Mouse (Mus musculus): ENCODE data around the gene Gm12790. TPM values are rescaled to one million over a fixed set of nuclear protein-coding genes. Genes with fewer than 3 reads are reported as not detected.
"Not testable (repeated sequence)": the region's sequence is repeated elsewhere in the genome, so short reads cannot be mapped to it uniquely, and the experiment has no call there.

The Gm12790 gene
- total RNA-seq (2021), result not detected
- long read RNA-seq, experiment 1, result 0 reads
- long read RNA-seq, experiment 2, result 0 reads

DNA sequence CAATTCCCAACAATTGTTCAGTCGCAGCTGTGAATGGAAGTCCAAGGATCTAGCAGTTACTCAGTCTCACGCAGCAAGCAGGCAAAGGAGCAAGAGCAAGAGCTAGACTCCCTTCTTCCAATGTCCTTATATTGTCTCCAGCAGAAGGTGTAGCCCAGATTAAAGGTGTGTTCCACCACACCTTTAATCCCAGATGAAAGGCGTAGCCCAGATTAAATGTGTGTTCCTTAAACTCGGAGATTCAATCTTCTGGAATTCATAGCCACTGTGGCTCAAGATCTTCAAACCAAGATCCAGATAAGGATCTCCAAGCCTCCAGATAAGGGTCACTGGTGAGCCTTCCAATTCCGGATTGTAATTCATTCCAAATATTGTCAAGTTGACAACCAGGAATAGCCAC, at the start of gene Gm12790:
Gm12790 (minus strand) TSS at position 101 of the 400 bp plus-strand sequence.
- not testable (repeated sequence) for H3K4me3 ChIP-seq; H3K27ac ChIP-seq; DNase-seq (ENCODE audit: low spot score in 2 of 2)

DNA sequence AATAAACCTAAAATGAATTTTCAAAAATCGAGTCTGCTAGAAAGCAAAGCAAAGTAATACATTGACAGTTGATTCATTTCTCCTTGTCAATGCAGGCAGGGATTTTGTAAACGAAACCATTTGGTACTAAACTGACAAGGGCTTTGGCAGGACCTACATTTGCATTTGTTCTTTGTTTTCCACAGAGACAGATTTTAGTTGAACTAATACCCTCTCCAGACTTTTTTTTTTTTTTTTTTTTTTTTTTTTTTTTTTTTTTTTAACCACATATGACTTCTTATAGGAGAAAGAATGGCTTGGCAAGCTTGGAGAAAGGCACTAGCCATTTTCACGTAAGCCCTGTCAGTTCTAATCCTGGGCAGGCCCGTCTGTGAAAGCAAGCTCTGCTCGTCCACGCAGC, 45.8 kb upstream of the Gm12790 start:
- Histone ChIP-seq H3K4me3 (no peak overlapping the region), H3K27ac (no peak overlapping the region)
- no peak for DNase-seq (ENCODE audit: low spot score in 2 of 2)
- TF ChIP-seq CTCF (conservative IDR thresholded peaks at IDR 0.05), result no peak

- peak; percentile 88 for TF ChIP-seq CTCF (conservative IDR thresholded peaks at IDR 0.05)
- no peak overlapping the region for H3K27ac ChIP-seq
- H3K4me3 ChIP-seq, result no peak overlapping the region
- DNase-seq (ENCODE audit: low spot score in 2 of 2), result peak; percentile 60 to 73
Measured at GRCm38 (mm10) chr4:101998267-101998922, 17.5 kb upstream of the Gm12790 start.

DNA sequence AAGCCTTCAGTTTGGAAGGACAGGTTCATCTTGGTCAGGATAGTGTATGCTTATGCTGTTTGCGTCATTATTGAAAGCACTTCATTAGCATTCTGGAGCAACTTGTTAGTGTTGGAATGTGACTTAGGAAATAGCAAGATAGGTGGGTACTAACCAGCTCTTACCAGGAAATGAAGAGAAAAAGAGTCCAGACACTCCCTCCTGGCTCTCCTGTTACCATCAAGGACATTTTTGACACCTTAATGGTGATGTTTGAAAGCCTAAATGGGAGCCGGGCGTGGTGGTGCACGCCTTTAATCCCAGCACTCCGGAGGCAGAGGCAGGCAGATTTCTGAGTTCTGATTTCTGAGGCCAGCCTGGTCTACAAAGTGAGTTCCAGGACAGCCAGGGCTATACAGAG, 16.6 kb upstream of the Gm12790 start:
- no peak overlapping the region for H3K27ac ChIP-seq
- TF ChIP-seq CTCF (conservative IDR thresholded peaks at IDR 0.05), result no peak
- DNase-seq (ENCODE audit: low spot score in 2 of 2), result no peak
- no peak overlapping the region for H3K4me3 ChIP-seq

DNA sequence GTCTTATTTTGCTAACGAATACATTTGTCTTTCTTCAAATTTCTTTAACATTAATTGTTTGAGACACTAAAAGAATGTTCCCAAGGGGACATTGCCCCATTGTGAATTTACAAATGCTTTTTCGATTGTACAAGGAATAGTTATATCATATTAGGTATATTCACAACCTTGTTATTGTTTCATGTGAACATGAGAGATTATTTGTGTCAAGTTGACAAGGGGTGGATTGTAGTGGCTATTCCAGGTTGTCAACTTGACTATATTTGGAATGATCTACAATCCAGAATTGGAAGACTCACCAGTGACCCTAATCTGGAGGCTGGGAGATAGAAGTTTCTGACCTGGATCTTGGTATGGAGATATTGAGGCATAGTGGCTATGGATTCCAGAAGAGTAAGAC, 5.5 kb upstream of the Gm12790 start, which contains the start of gene Gm12789:
Gm12789 (plus strand) TSS at position 301 of the 400 bp plus-strand sequence.
- H3K27ac ChIP-seq; DNase-seq (ENCODE audit: low spot score in 2 of 2); H3K4me3 ChIP-seq: not testable (repeated sequence)

DNA sequence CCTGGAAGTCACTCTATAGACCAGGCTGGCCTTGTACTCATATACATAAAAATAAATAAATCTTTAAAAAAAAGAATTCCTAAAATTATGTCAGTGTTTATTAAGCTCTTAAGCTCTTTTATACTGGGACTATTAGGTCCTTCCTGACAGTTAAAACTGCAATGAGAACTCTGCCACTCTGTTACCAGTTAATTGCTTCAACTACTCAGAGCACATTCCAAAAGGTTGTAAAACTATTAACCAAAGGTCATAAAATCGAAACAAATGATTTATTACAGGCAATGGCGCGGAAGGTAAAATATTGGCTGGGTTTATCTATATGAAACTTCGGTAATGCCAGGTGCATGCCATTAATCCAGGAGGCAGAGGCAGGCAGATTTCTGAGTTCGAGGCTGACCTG, 4.8 kb upstream of the Gm12790 start:
- H3K4me3 ChIP-seq, result no peak overlapping the region
- TF ChIP-seq CTCF (conservative IDR thresholded peaks at IDR 0.05), result no peak
- DNase-seq (ENCODE audit: low spot score in 2 of 2), result no peak
- no peak overlapping the region for H3K27ac ChIP-seq

- not testable (repeated sequence) for H3K27ac ChIP-seq; H3K4me3 ChIP-seq; DNase-seq (ENCODE audit: low spot score in 2 of 2)
Measured at GRCm38 (mm10) chr4:101940107-101940506, 40.7 kb downstream of the Gm12790 start, which contains the start of gene Gm12794. TSS of gene Gm12794 (plus strand) at chr4:101940407.

Other genes with a start within 250 kb of the Gm12790 start
- not detected for gene B020004J07Rik, start 137.0 kb downstream of the Gm12790 start, total RNA-seq (2021)
- gene C130073F10Rik, start 87.3 kb downstream of the Gm12790 start, total RNA-seq (2021), result not detected
- gene Gm12800, start 71.9 kb downstream of the Gm12790 start, total RNA-seq (2021), result not detected
- not detected for gene Gm12794, start 40.6 kb downstream of the Gm12790 start, total RNA-seq (2021)
- gene Gm12789, start 5.6 kb upstream of the Gm12790 start, total RNA-seq (2021), result not detected
- 10 to 100 TPM; 58.3 to 69.5 TPM for gene Pde4b, start 106.5 kb upstream of the Gm12790 start, total RNA-seq (2021)

Data from layer of hippocampus, adult 2 months (tissue).